Mouse (Mus musculus) ES-E14 (cell line): ENCODE results near the gene Tmprss4.

Experiments
- CHD2 ChIP-seq: IDR thresholded peaks from 2 replicates; pipeline ENCODE4 v1.6.1; 2014; ENCODE audit warnings: mild to moderate bottlenecking, low read depth, low read length, inconsistent platforms
- HCFC1 ChIP-seq: IDR thresholded peaks from 2 replicates; pipeline ENCODE4 v1.6.1; 2012; ENCODE audit warnings: low read length, inconsistent platforms, borderline replicate concordance; ENCODE audit not compliant: insufficient read depth
- MAFK ChIP-seq: IDR thresholded peaks from 2 replicates; pipeline ENCODE4 v1.6.1; 2014; ENCODE audit warnings: mild to moderate bottlenecking, low read depth, low read length, inconsistent platforms; ENCODE audit not compliant: insufficient read depth
- ZC3H11A ChIP-seq: IDR thresholded peaks from 2 replicates; pipeline ENCODE4 v1.6.1; 2012; ENCODE audit warnings: low read depth, mild to moderate bottlenecking, inconsistent platforms, low read length, borderline replicate concordance
- ZNF384 ChIP-seq: IDR thresholded peaks from 2 replicates; pipeline ENCODE4 v1.6.1; 2012; ENCODE audit warnings: low read depth, low read length, inconsistent platforms

DNA sequence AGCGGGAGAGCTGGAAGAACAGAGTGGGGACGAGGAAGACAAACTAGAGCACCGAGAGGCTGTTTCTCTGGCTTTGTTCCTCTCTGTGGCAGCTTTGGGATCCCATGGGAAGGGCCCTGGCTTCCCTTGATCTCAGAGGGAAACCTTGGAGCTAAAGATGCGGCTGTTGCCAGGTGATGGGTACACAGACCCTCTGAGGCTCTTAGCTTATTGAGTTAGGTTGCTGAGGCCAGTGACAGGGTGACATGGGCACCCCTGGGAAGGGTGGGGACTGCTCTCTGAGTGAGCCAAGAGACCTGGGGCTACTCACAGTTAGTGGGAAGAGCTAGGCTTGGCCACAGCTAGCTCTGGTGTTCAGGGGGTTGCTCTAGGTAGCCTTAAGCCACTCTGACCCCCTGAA lies 8.4 kb downstream of the Tmprss4 start:
- no peak for TF ChIP-seq MAFK
- TF ChIP-seq HCFC1 = no peak
- TF ChIP-seq CHD2 = no peak
- no peak for TF ChIP-seq ZC3H11A
- TF ChIP-seq ZNF384 = no peak
